Mouse (Mus musculus) forebrain, postnatal 0 days (tissue): ENCODE results near the gene B3galt1. TPM values are rescaled to one million over a fixed set of nuclear protein-coding genes. Genes with fewer than 3 reads are reported as not detected.

ENCODE experiments used
- ATAC-seq: fragments of 200-750 bp; cut with Nextera tagmentation; 2 replicates; pipeline ENCODE4 v1.8.0; 2017; ENCODE audit warnings: mild to moderate bottlenecking, moderate library complexity
- DNase-seq: peaks from one replicate; pipeline ENCODE4 v3.0.0-alpha.2; 2015
- H3K27ac ChIP-seq: fragments of 300-500 bp; sonication (generic); 2 replicates; pipeline ENCODE4 v1.5.1; 2014; ENCODE audit warnings: low read depth, mild to moderate bottlenecking, antibody characterized with exemption, low read length, moderate library complexity, mixed read lengths
- H3K27me3 ChIP-seq: fragments of 300-500 bp; sonication (generic); 2 replicates; pipeline ENCODE4 v1.6.1; 2014; ENCODE audit warnings: mild to moderate bottlenecking, low read length, mixed read lengths; ENCODE audit not compliant: insufficient read depth
- H3K36me3 ChIP-seq: fragments of 300-500 bp; sonication (generic); 2 replicates; pipeline ENCODE4 v1.6.1; 2014; ENCODE audit warnings: mild to moderate bottlenecking, moderate library complexity; ENCODE audit not compliant: insufficient read depth
- H3K4me1 ChIP-seq: fragments of 300-500 bp; sonication (generic); 2 replicates; pipeline ENCODE4 v1.6.1; 2014; ENCODE audit warnings: antibody characterized with exemption; ENCODE audit not compliant: insufficient read depth
- H3K4me2 ChIP-seq: fragments of 300-500 bp; sonication (generic); 2 replicates; pipeline ENCODE4 v1.6.1; 2014; ENCODE audit warnings: low read depth, mild to moderate bottlenecking, moderate library complexity
- H3K4me3 ChIP-seq: fragments of 300-500 bp; sonication (generic); 2 replicates; pipeline ENCODE4 v1.5.1; 2014; ENCODE audit warnings: low read depth, low read length, mixed read lengths
- H3K9ac ChIP-seq: fragments of 300-500 bp; sonication (generic); 2 replicates; pipeline ENCODE4 v1.6.1; 2014; ENCODE audit warnings: mild to moderate bottlenecking
- H3K9me3 ChIP-seq: fragments of 300-500 bp; sonication (generic); 2 replicates; pipeline ENCODE4 v1.6.1; 2016; ENCODE audit warnings: low read length
- CTCF ChIP-seq: sonication (generic); IDR thresholded peaks from 2 replicates; pipeline ENCODE4 v1.5.1; 2016; ENCODE audit warnings: antibody characterized with exemption, control low read depth, low read depth
- WGBS: fragments of 180-500 bp; shearing (Covaris S2); extraction: QIAGEN DNeasy Blood & Tissue Kit; methylation state at CpG from one replicate; pipeline ENCODE4 v1.1.7; 2014; 5-methylcytosine and 5-hydroxymethylcytosine counted together
- polyA plus RNA-seq: library from polyadenylated mRNA; unstranded; fragments of >200 nt; fragmentation: Nextera tagmentation; extraction: Ambion mirVana; gene quantifications from 2 replicates; pipeline ENCODE4 v1.2.1, GENCODE M21; 2015
- total RNA-seq: library from RNA; depleted of rRNA; stranded (reverse); fragments of >200 nt; gene quantifications from 2 replicates; pipeline ENCODE4 v1.2.3, GENCODE M21; 2014

The B3galt1 gene
- total and polyA plus RNA-seq, 2 experiments from 2014 or later = 12.8 to 55.2 TPM

DNA sequence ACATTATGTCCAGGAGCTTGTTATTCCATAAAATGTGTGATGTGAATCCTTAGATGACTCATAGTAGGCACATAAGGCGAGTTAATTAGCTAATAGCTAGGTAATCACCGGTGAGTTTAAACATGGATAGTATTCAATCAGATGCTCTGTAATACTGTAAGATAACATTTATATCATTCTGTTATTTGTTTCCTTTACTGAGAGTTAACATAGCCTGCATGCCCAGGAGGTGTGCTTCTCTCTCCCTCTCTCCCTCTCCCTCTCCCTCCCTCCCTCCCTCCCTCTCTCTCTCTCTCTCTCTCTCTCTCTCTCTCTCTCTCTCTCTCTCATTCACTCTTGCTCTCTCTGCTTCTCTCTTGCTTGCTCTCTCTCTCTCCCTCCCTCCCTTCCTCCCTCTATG, 292.7 kb downstream of the B3galt1 start:
- H3K9ac ChIP-seq = no peak overlapping the region
- H3K27ac ChIP-seq = no peak overlapping the region
- 85% methylated on average over 2 of the region's 2 CpGs for WGBS
- no peak overlapping the region for H3K4me3 ChIP-seq
- no peak for ATAC-seq
- TF ChIP-seq CTCF = no peak
- no peaks in the 10 kb centered on the region for H3K4me1 ChIP-seq
- no peaks in the 10 kb centered on the region for H3K9me3 ChIP-seq
- H3K4me2 ChIP-seq = no peak overlapping the region
- no peaks in the 10 kb centered on the region for H3K27me3 ChIP-seq
- no peaks in the 10 kb centered on the region for H3K36me3 ChIP-seq
- no peak for DNase-seq

DNA sequence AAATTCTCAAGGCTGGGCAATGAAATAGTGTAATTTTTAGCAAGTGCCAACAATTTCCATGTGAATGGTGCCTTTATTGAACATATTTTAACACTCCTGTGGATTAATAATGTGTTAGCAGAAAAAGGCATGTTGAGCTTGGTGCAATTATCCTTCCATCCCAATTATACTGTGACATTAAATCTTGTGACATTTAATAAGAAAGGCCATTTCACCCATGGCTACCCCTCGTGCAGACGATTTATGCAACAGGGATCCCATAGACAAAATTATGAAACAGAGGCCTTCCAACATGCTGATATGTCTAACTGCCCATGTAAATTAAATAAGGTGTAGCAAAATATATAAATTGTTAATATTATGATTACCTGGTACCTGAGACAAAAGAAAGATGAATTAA, 293.3 kb downstream of the B3galt1 start:
- no peaks in the 10 kb centered on the region for H3K4me1 ChIP-seq

GRCm38 (mm10) chr2:67873368-67873767, 307.7 kb downstream of the B3galt1 start:
- Histone ChIP-seq H3K9ac (no peak overlapping the region), H3K4me3 (no peak overlapping the region), H3K9me3 (no peaks in the 10 kb centered on the region), H3K4me1 (no peaks in the 10 kb centered on the region), H3K27me3 (no peaks in the 10 kb centered on the region), H3K27ac (no peak overlapping the region), H3K36me3 (no peaks in the 10 kb centered on the region), H3K4me2 (no peak overlapping the region)
- no peak for TF ChIP-seq CTCF
- no peak for ATAC-seq
- 40% methylated on average over 3 of the region's 3 CpGs for WGBS
- DNase-seq = no peak

More for the DNA sequence above, 293.3 kb downstream of the B3galt1 start:
- DNase-seq = no peak
- no peak overlapping the region for H3K9ac ChIP-seq
- no peaks in the 10 kb centered on the region for H3K36me3 ChIP-seq
- H3K27ac ChIP-seq = no peak overlapping the region
- H3K4me3 ChIP-seq = no peak overlapping the region
- no peak for ATAC-seq
- H3K9me3 ChIP-seq = no peaks in the 10 kb centered on the region
- WGBS = 41% methylated on average over 2 of the region's 2 CpGs
- no peak for TF ChIP-seq CTCF
- no peak overlapping the region for H3K4me2 ChIP-seq
- H3K27me3 ChIP-seq = no peaks in the 10 kb centered on the region

DNA sequence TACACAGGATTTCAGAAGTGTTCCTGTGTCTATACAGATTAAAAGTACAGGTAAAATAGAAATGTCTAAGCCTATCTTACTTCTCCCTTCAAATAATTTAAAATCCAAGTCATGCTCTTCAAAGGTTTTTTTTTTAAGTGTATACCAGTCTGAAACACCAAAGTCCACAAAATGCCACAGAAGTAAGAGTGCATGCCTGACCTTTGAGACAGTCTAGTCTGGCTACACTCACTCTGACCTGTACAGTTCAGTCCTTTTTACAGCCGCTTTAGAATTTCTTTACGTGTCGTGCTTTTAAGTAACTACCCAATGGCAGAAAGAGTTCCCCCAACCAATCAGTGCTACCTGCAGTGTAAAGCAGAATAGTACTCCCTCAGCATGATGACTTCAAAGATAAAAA, 314.2 kb downstream of the B3galt1 start:
- H3K4me3 ChIP-seq = no peak overlapping the region
- ATAC-seq (no peak), DNase-seq (no peak)
- no peaks in the 10 kb centered on the region for H3K9me3 ChIP-seq
- no peak overlapping the region for H3K4me2 ChIP-seq
- no peak for TF ChIP-seq CTCF
- H3K4me1 ChIP-seq = no peaks in the 10 kb centered on the region
- no peaks in the 10 kb centered on the region for H3K36me3 ChIP-seq
- no peak overlapping the region for H3K9ac ChIP-seq
- no peaks in the 10 kb centered on the region for H3K27me3 ChIP-seq
- WGBS = 83% methylated on average over 3 of the region's 3 CpGs
- H3K27ac ChIP-seq = no peak overlapping the region

GRCm38 (mm10) chr2:67881713-67882281, 316.1 kb downstream of the B3galt1 start:
- Histone ChIP-seq H3K4me3 (no peak overlapping the region), H3K27me3 (no peaks in the 10 kb centered on the region), H3K36me3 (no peaks in the 10 kb centered on the region), H3K4me1 (no peaks in the 10 kb centered on the region), H3K27ac (no peak overlapping the region), H3K9ac (no peak overlapping the region), H3K9me3 (no peaks in the 10 kb centered on the region), H3K4me2 (no peak overlapping the region)
- no peak for DNase-seq
- WGBS = 71% methylated on average over 1 of the region's 1 CpGs
- no peak for TF ChIP-seq CTCF
- ATAC-seq = no peak

GRCm38 (mm10) chr2:67897956-67898689, 332.5 kb downstream of the B3galt1 start:
- Histone ChIP-seq H3K9me3 (0 out of 2 replicates have a peak, but pooled peaks cover 3% of the 10 kb centered on the region), H3K36me3 (no peaks in the 10 kb centered on the region), H3K4me3 (no peak overlapping the region), H3K27ac (no peak overlapping the region), H3K4me1 (no peaks in the 10 kb centered on the region), H3K9ac (no peak overlapping the region), H3K27me3 (no peaks in the 10 kb centered on the region), H3K4me2 (no peak overlapping the region)
- no peak for TF ChIP-seq CTCF
- ATAC-seq (peak; percentile 36; the same call in 1 of the 2 replicates), DNase-seq (peak; percentile 18)
- WGBS = 10% methylated on average over 2 of the region's 2 CpGs

- Histone ChIP-seq H3K9ac (no peak overlapping the region), H3K36me3 (no peaks in the 10 kb centered on the region), H3K4me3 (no peak overlapping the region), H3K4me2 (no peak overlapping the region), H3K4me1 (no peaks in the 10 kb centered on the region), H3K27ac (no peak overlapping the region), H3K27me3 (no peaks in the 10 kb centered on the region), H3K9me3 (0 out of 2 replicates have a peak, but pooled peaks cover 3% of the 10 kb centered on the region)
- peak; percentile 56 for ATAC-seq
- no peak for DNase-seq
- no peak for TF ChIP-seq CTCF
- WGBS = 42% methylated on average over 6 of the region's 6 CpGs
Observed at GRCm38 (mm10) chr2:67901574-67901973, 335.9 kb downstream of the B3galt1 start.
